Mouse (Mus musculus): ENCODE measurements around the gene Rab5if. TPM values are rescaled to one million over a fixed set of nuclear protein-coding genes. Genes with fewer than 3 reads are reported as not detected.
A peak's percentile ranks its signal among the peaks of the same experiment; 100 is the strongest.
"Not testable (repeated sequence)": the region's sequence is repeated elsewhere in the genome, so short reads cannot be mapped to it uniquely, and the experiment has no call there.

The Rab5if gene
- polyA plus RNA-seq, 1 experiment from 2014 or later = 198 TPM

GRCm38 (mm10) chr2:156841841-156842706, 20.9 kb upstream of the Rab5if start:
- peak; percentile 89 for DNase-seq (ENCODE audit: low spot score)
- H3K4me3 ChIP-seq = peak overlapping the region; percentile 78
- H3K9me3 ChIP-seq = no peaks in the 10 kb centered on the region
- peaks cover 40% of the 10 kb centered on the region for H3K36me3 ChIP-seq
- H3K4me1 ChIP-seq = peaks cover 61% of the 10 kb centered on the region
- H3K27ac ChIP-seq = peak overlapping the region; percentile 93
- H3K27me3 ChIP-seq (ENCODE audit: insufficient read depth, poor library complexity, severe bottlenecking) = no peaks in the 10 kb centered on the region
- 2% methylated on average over 20 of the region's 20 CpGs for WGBS

GRCm38 (mm10) chr2:156842711-156843110, 20.2 kb upstream of the Rab5if start:
- no peak for DNase-seq (ENCODE audit: low spot score)
- Histone ChIP-seq H3K36me3 (peaks cover 40% of the 10 kb centered on the region), H3K27me3 (ENCODE audit: insufficient read depth, poor library complexity, severe bottlenecking) (no peaks in the 10 kb centered on the region), H3K9me3 (no peaks in the 10 kb centered on the region), H3K27ac (peak overlapping the region; percentile 93), H3K4me1 (peaks cover 62% of the 10 kb centered on the region), H3K4me3 (peak overlapping the region; percentile 78)
- 10% methylated on average over 11 of the region's 11 CpGs for WGBS

- no peak for DNase-seq (ENCODE audit: low spot score)
- Histone ChIP-seq H3K4me1 (peaks cover 62% of the 10 kb centered on the region), H3K4me3 (peak overlapping the region; percentile 28), H3K27ac (no peak overlapping the region), H3K36me3 (peaks cover 46% of the 10 kb centered on the region), H3K27me3 (ENCODE audit: insufficient read depth, poor library complexity, severe bottlenecking) (no peaks in the 10 kb centered on the region), H3K9me3 (no peaks in the 10 kb centered on the region)
- 84% methylated on average over 10 of the region's 10 CpGs for WGBS
Observed at GRCm38 (mm10) chr2:156843331-156843730, 19.6 kb upstream of the Rab5if start.

GRCm38 (mm10) chr2:156844715-156845114, 18.2 kb upstream of the Rab5if start:
- H3K27me3 ChIP-seq (ENCODE audit: insufficient read depth, poor library complexity, severe bottlenecking) = no peaks in the 10 kb centered on the region
- DNase-seq (ENCODE audit: low spot score) = no peak
- no peak overlapping the region for H3K4me3 ChIP-seq
- no peaks in the 10 kb centered on the region for H3K9me3 ChIP-seq
- H3K4me1 ChIP-seq = peaks cover 48% of the 10 kb centered on the region
- H3K27ac ChIP-seq = no peak overlapping the region; the same call in 1 of the 2 replicates
- 57% methylated on average over 10 of the region's 10 CpGs for WGBS
- H3K36me3 ChIP-seq = peaks cover 59% of the 10 kb centered on the region

GRCm38 (mm10) chr2:156847653-156848052, 15.3 kb upstream of the Rab5if start:
- Histone ChIP-seq H3K36me3 (peaks cover 88% of the 10 kb centered on the region), H3K4me1 (peaks cover 35% of the 10 kb centered on the region), H3K4me3 (no peak overlapping the region), H3K9me3 (no peaks in the 10 kb centered on the region), H3K27ac (no peak overlapping the region), H3K27me3 (ENCODE audit: insufficient read depth, poor library complexity, severe bottlenecking) (no peaks in the 10 kb centered on the region)
- no peak for DNase-seq (ENCODE audit: low spot score)
- WGBS = 84% methylated on average over 6 of the region's 6 CpGs

- Histone ChIP-seq H3K4me3 (no peak overlapping the region), H3K4me1 (peaks cover 25% of the 10 kb centered on the region), H3K27ac (no peak overlapping the region), H3K36me3 (peaks cover 94% of the 10 kb centered on the region), H3K9me3 (no peaks in the 10 kb centered on the region), H3K27me3 (ENCODE audit: insufficient read depth, poor library complexity, severe bottlenecking) (no peaks in the 10 kb centered on the region)
- WGBS = 88% methylated on average over 6 of the region's 6 CpGs
- DNase-seq (ENCODE audit: low spot score) = no peak
Observed at GRCm38 (mm10) chr2:156848526-156849182, 14.3 kb upstream of the Rab5if start.

- peaks cover 89% of the 10 kb centered on the region for H3K36me3 ChIP-seq
- H3K4me1 ChIP-seq = peaks cover 9% of the 10 kb centered on the region
- no peak overlapping the region for H3K27ac ChIP-seq
- DNase-seq (ENCODE audit: low spot score) = no peak
- no peaks in the 10 kb centered on the region for H3K9me3 ChIP-seq
- H3K4me3 ChIP-seq = no peak overlapping the region
- no peaks in the 10 kb centered on the region for H3K27me3 ChIP-seq (ENCODE audit: insufficient read depth, poor library complexity, severe bottlenecking)
- 92% methylated on average over 5 of the region's 5 CpGs for WGBS
Observed at GRCm38 (mm10) chr2:156850505-156850904, 12.4 kb upstream of the Rab5if start.

- not testable (repeated sequence) for H3K9me3 ChIP-seq; DNase-seq (ENCODE audit: low spot score); H3K4me1 ChIP-seq; H3K4me3 ChIP-seq; H3K27ac ChIP-seq; H3K27me3 ChIP-seq (ENCODE audit: insufficient read depth, poor library complexity, severe bottlenecking)
- peaks cover 77% of the 10 kb centered on the region for H3K36me3 ChIP-seq
- 94% methylated on average over 10 of the region's 13 CpGs for WGBS
Observed at GRCm38 (mm10) chr2:156853584-156853983, 9.3 kb upstream of the Rab5if start.

GRCm38 (mm10) chr2:156853999-156854771, 8.7 kb upstream of the Rab5if start:
- not testable (repeated sequence) for DNase-seq (ENCODE audit: low spot score)
- peaks cover 73% of the 10 kb centered on the region for H3K36me3 ChIP-seq

GRCm38 (mm10) chr2:156856311-156856710, 6.6 kb upstream of the Rab5if start:
- H3K9me3 ChIP-seq = no peaks in the 10 kb centered on the region
- H3K36me3 ChIP-seq = peaks cover 52% of the 10 kb centered on the region
- no peaks in the 10 kb centered on the region for H3K27me3 ChIP-seq (ENCODE audit: insufficient read depth, poor library complexity, severe bottlenecking)
- no peak for DNase-seq (ENCODE audit: low spot score)
- no peak overlapping the region for H3K27ac ChIP-seq
- WGBS = 86% methylated on average over 1 of the region's 1 CpGs
- H3K4me1 ChIP-seq = peaks cover 9% of the 10 kb centered on the region
- no peak overlapping the region for H3K4me3 ChIP-seq

More at GRCm38 (mm10) chr2:156853999-156854771, 8.7 kb upstream of the Rab5if start:
- not testable (repeated sequence) for H3K27ac ChIP-seq; H3K4me1 ChIP-seq; H3K27me3 ChIP-seq (ENCODE audit: insufficient read depth, poor library complexity, severe bottlenecking); H3K4me3 ChIP-seq; H3K9me3 ChIP-seq
- WGBS = 61% methylated on average over 13 of the region's 13 CpGs

- Histone ChIP-seq H3K27me3 (ENCODE audit: insufficient read depth, poor library complexity, severe bottlenecking) (no peaks in the 10 kb centered on the region), H3K4me1 (peaks cover 15% of the 10 kb centered on the region), H3K27ac (no peak overlapping the region), H3K36me3 (peaks cover 41% of the 10 kb centered on the region), H3K9me3 (no peaks in the 10 kb centered on the region), H3K4me3 (peak overlapping the region; percentile 27; the same call in 1 of the 2 replicates)
- DNase-seq (ENCODE audit: low spot score) = no peak
- 36% methylated on average over 3 of the region's 3 CpGs for WGBS
Observed at GRCm38 (mm10) chr2:156857385-156857791, 5.5 kb upstream of the Rab5if start.

- H3K4me3 ChIP-seq = peak within 1 kb of the TSS; percentile 27; the same call in 1 of the 2 replicates
- DNase-seq (ENCODE audit: low spot score) = no peak
- H3K27me3 ChIP-seq (ENCODE audit: insufficient read depth, poor library complexity, severe bottlenecking) = no peaks in the 10 kb centered on the region
- H3K27ac ChIP-seq = no peak within 1 kb of the TSS
- 84% methylated on average over 2 of the region's 2 CpGs for WGBS
- peaks cover 38% of the 10 kb centered on the region for H3K36me3 ChIP-seq
- no peaks in the 10 kb centered on the region for H3K9me3 ChIP-seq
- H3K4me1 ChIP-seq = peaks cover 15% of the 10 kb centered on the region
Observed at GRCm38 (mm10) chr2:156857835-156858234, 5.1 kb upstream of the Rab5if start, which contains the start of gene 4930518I15Rik. Gene 4930518I15Rik (minus strand): TSS chr2:156857946.
